Mouse (Mus musculus): ENCODE data around the gene Akr1c12.

- TF ChIP-seq CTCF (IDR thresholded peaks at IDR 0.05; ENCODE audit: low read depth) = no peak
- TF ChIP-seq EP300 (IDR thresholded peaks at IDR 0.05; ENCODE audit: low read depth) = no peak
These were observed 48.2 kb downstream of the Akr1c12 start for GRCm38 (mm10) chr13:4230841-4231623.
